Mouse (Mus musculus) limb, embryonic 11.5 days (tissue): ENCODE data around the gene Haus5. TPM values are rescaled to one million over a fixed set of nuclear protein-coding genes. Genes with fewer than 3 reads are reported as not detected.

Experiments used
- ATAC-seq: fragments of 200-750 bp; cut with Nextera tagmentation; 2 replicates; pipeline ENCODE4 v1.8.0; 2017; ENCODE audit warnings: low read depth; ENCODE audit not compliant: insufficient number of reproducible peaks, low FRiP score, low TSS enrichment
- DNase-seq: peaks from one replicate; pipeline ENCODE4 v3.0.0-alpha.2; 2015; ENCODE audit warnings: low spot score
- H3K27ac ChIP-seq: fragments of 300-500 bp; sonication (generic); replicated peaks from 2 replicates; pipeline ENCODE4 v1.5.1; 2014; ENCODE audit warnings: low read depth, mild to moderate bottlenecking, low read length
- H3K27me3 ChIP-seq: fragments of 300-500 bp; sonication (generic); 2 replicates; pipeline ENCODE4 v1.6.1; 2014; ENCODE audit warnings: mild to moderate bottlenecking, low read length, mixed read lengths; ENCODE audit not compliant: control insufficient read depth, insufficient read depth
- H3K36me3 ChIP-seq: fragments of 300-500 bp; sonication (generic); 2 replicates; pipeline ENCODE4 v1.6.1; 2014; ENCODE audit warnings: mild to moderate bottlenecking, low read length, moderate library complexity, mixed read lengths; ENCODE audit not compliant: control insufficient read depth, insufficient read depth
- H3K4me1 ChIP-seq: fragments of 300-500 bp; sonication (generic); 2 replicates; pipeline ENCODE4 v1.6.1; 2014; ENCODE audit warnings: low read length, mixed read lengths; ENCODE audit not compliant: control insufficient read depth, insufficient read depth
- H3K4me2 ChIP-seq: fragments of 300-500 bp; sonication (generic); 2 replicates; pipeline ENCODE4 v1.6.1; 2014; ENCODE audit warnings: low read depth, mild to moderate bottlenecking, moderate library complexity; ENCODE audit not compliant: severe bottlenecking
- H3K4me3 ChIP-seq: fragments of 300-500 bp; sonication (generic); 2 replicates; pipeline ENCODE4 v1.5.1; 2014; ENCODE audit warnings: low read depth, low read length
- H3K9ac ChIP-seq: fragments of 300-500 bp; sonication (generic); 2 replicates; pipeline ENCODE4 v1.6.1; 2014; ENCODE audit warnings: mild to moderate bottlenecking, low read length
- H3K9me3 ChIP-seq: fragments of 300-500 bp; sonication (generic); 2 replicates; pipeline ENCODE4 v1.6.1; 2016; ENCODE audit warnings: low read length; ENCODE audit not compliant: control insufficient read depth
- WGBS: fragments of 180-500 bp; shearing (Covaris S2); extraction: QIAGEN DNeasy Blood & Tissue Kit; methylation state at CpG from one replicate; pipeline ENCODE4 v1.1.7; 2014; 5-methylcytosine and 5-hydroxymethylcytosine counted together
- polyA plus RNA-seq: library from polyadenylated mRNA; unstranded; fragments of >200 nt; fragmentation: Nextera tagmentation; extraction: Ambion mirVana; gene quantifications from 2 replicates; pipeline ENCODE4 v1.2.1, GENCODE M21; 2014

Gene Haus5
- polyA plus RNA-seq, 1 experiment from 2014 or later, result 62.1 TPM

- Histone ChIP-seq H3K4me2 (no peak overlapping the region), H3K27ac (no peak overlapping the region), H3K4me1 (no peaks in the 10 kb centered on the region), H3K27me3 (no peaks in the 10 kb centered on the region; the same call in 1 of the 2 replicates), H3K36me3 (no peaks in the 10 kb centered on the region), H3K4me3 (no peak overlapping the region), H3K9ac (no peak overlapping the region), H3K9me3 (no peaks in the 10 kb centered on the region)
- no peak for DNase-seq
- ATAC-seq, result no peak
- WGBS, result 58% methylated on average over 5 of the region's 5 CpGs
Measured at GRCm38 (mm10) chr7:30681897-30682296, 17.1 kb upstream of the Haus5 start.

DNA sequence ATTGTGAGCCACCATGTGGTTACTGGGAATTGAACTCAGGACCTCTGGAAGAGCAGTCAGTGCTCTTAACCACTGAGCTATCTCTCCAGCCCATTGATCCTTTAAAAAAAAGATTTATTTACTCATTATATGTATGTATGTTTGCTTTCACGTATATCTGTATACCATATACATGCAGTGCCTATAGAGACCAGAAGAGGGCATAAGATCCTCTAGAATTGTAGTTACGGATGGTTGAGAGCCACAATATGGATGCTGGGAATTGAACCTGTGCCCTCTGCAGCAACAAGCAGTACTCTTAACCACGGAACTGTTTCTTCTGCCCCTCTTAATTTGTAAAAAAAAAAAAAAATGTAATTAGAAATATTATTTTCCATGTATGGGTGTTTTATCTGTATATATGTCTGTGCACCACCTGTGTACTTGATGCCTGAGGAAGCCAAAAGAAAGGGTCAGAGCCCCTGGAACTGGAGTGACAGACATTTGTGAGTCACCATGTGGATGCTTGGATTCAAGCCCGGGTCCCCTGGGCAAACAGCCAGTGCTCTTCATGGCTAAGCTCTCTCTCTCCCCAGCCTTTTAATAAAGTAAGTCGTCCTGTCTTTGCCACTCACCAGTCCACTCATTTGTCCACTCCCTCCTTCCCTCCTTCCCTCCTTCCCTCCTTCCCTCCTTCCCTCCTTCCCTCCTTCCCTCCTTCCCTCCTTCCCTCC, 13.6 kb upstream of the Haus5 start:
- no peaks in the 10 kb centered on the region for H3K27me3 ChIP-seq
- no peaks in the 10 kb centered on the region for H3K36me3 ChIP-seq
- ATAC-seq (no peak), DNase-seq (no peak)
- H3K9me3 ChIP-seq, result no peaks in the 10 kb centered on the region; the same call in 1 of the 2 replicates
- H3K4me3 ChIP-seq, result no peak overlapping the region
- H3K4me2 ChIP-seq, result no peak overlapping the region
- H3K9ac ChIP-seq, result no peak overlapping the region
- WGBS, result 65% methylated on average over 5 of the region's 5 CpGs
- no peak overlapping the region for H3K27ac ChIP-seq
- no peaks in the 10 kb centered on the region for H3K4me1 ChIP-seq

GRCm38 (mm10) chr7:30671480-30671879, 6.7 kb upstream of the Haus5 start, which contains the start of gene Pmis2:
Gene Pmis2, minus strand, starts transcription at chr7:30671605.
- no peak within 1 kb of the TSS for H3K4me2 ChIP-seq
- no peaks in the 10 kb centered on the region for H3K36me3 ChIP-seq
- H3K4me1 ChIP-seq, result no peaks in the 10 kb centered on the region
- no peak within 1 kb of the TSS for H3K27ac ChIP-seq
- ATAC-seq (no peak), DNase-seq (no peak)
- H3K27me3 ChIP-seq, result no peaks in the 10 kb centered on the region
- H3K9me3 ChIP-seq, result no peaks in the 10 kb centered on the region; the same call in 1 of the 2 replicates
- WGBS, result 69% methylated on average over 9 of the region's 9 CpGs
- no peak within 1 kb of the TSS for H3K4me3 ChIP-seq
- H3K9ac ChIP-seq, result no peak within 1 kb of the TSS

- H3K27ac ChIP-seq, result no peak overlapping the region
- no peaks in the 10 kb centered on the region for H3K36me3 ChIP-seq
- H3K9ac ChIP-seq, result no peak overlapping the region
- H3K27me3 ChIP-seq, result no peaks in the 10 kb centered on the region
- DNase-seq (no peak), ATAC-seq (no peak)
- H3K4me2 ChIP-seq, result no peak overlapping the region
- no peaks in the 10 kb centered on the region for H3K4me1 ChIP-seq
- no peak overlapping the region for H3K4me3 ChIP-seq
- H3K9me3 ChIP-seq, result no peaks in the 10 kb centered on the region
- 41% methylated on average over 3 of the region's 3 CpGs for WGBS
Measured at GRCm38 (mm10) chr7:30669229-30669628, 4.4 kb upstream of the Haus5 start.

DNA sequence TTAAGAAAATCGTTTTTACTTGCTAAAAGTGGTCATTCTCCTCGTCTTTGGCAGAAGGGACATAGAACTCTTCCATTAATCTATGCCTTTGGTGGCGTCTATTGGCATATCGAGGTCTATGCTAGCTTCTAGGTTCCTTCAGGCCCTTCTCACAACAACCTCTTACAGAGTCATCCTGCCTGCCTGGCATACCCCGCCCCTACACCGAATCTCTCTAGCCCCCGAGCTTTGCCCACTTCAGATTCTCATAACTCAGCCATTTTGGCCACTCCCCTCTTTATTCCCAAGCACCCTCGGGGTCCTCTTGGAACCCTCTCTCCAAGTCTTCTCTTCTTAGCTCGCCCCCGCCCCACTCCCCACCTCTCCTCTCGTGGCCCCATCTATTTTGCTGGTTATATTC, 527 bp upstream of the Haus5 start:
- H3K9ac ChIP-seq, result peak overlapping the region; percentile 76
- H3K4me1 ChIP-seq, result no peaks in the 10 kb centered on the region
- no peaks in the 10 kb centered on the region for H3K36me3 ChIP-seq
- H3K9me3 ChIP-seq, result no peaks in the 10 kb centered on the region
- peak overlapping the region; percentile 51 for H3K4me2 ChIP-seq
- H3K4me3 ChIP-seq, result peak overlapping the region; percentile 61
- ATAC-seq, result 0 out of 2 replicates have a peak, but pooled peaks have one; percentile 31
- no peak overlapping the region for H3K27ac ChIP-seq
- DNase-seq, result peak; percentile 26
- 11% methylated on average over 11 of the region's 11 CpGs for WGBS
- no peaks in the 10 kb centered on the region for H3K27me3 ChIP-seq

DNA sequence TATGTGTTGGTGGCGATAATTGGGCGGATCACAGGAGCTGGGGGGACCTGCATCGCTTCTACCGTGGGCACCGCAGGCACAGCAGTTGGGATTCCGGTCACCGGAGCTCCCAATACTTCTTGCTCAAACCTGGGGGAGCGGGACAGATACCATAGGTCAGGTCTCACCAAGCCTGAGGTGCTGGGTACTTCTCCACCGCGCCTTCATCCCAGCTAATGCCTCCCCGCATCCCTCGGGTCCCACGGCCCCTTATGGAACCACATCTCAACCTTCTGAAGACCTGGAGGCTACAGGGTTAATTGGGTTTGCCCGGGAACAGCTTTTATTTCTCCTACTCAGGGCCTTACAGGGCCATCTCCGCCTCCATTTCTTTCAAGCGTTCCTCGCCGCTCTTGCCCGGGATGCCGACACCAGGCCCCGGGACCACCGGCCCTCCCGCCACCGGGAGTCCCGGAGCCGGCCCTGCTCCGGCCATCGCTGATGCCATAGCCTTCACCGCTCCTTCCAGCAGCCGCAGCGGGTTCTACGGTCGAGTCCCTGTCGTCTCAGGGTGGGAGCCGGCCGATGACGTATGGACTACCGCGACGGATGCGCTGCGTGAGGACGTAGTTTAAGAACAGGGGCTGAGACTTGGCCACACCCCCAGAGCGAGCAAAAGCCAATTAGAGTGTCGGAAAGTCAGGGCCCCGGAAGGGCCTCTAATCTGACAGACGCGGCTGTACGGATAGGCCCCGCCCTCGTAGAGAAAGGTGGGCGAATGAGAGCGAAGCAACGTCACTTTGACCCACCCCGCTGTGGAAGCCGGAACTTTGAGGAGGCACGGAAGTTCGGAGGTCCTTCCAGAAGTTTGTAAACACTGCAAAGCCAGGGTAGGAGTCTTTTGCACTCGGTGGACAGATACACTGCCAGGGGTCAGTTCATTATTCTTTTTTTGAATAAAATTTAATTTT, 14.9 kb downstream of the Haus5 start, which contains the start of gene Rbm42:
TSS of gene Rbm42 (minus strand) at position 727 of the 950 bp plus-strand sequence.
- Histone ChIP-seq H3K27ac (no peak within 1 kb of the TSS), H3K4me1 (peaks cover 2% of the 10 kb centered on the region; the same call in 1 of the 2 replicates), H3K27me3 (no peaks in the 10 kb centered on the region), H3K36me3 (peaks cover 13% of the 10 kb centered on the region), H3K9ac (peak within 1 kb of the TSS; percentile 88), H3K4me2 (peak within 1 kb of the TSS; percentile 89), H3K9me3 (no peaks in the 10 kb centered on the region), H3K4me3 (peak within 1 kb of the TSS; percentile 94)
- peak; percentile 98 for ATAC-seq
- DNase-seq, result peak; percentile 97
- WGBS, result 1% methylated on average over 59 of the region's 59 CpGs

DNA sequence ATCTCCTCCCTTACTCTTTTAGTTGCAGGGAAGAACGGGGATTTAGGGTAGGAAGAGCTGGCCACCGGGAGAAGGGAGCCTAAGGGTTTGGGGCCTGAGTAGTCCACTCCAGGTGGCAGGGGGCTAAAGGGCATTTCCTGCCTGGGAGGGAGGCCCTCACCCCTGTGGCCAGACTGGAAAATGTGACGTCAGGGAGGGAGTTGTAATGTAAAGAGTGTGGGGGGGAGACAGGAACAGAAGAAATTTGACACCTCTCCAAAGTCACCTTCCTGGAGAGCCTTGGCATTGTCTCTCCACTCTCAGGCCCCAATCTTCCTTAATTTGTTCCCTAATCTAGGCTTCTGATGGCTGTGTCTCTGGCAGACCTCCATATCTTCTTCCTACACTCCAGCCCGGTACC, 25.7 kb downstream of the Haus5 start:
- H3K27me3 ChIP-seq, result peaks cover 18% of the 10 kb centered on the region
- 13% methylated on average over 4 of the region's 4 CpGs for WGBS
- peaks cover 3% of the 10 kb centered on the region; the same call in 1 of the 2 replicates for H3K4me1 ChIP-seq
- H3K27ac ChIP-seq, result no peak overlapping the region
- no peak for ATAC-seq
- H3K9me3 ChIP-seq, result no peaks in the 10 kb centered on the region
- H3K4me3 ChIP-seq, result no peak overlapping the region
- peaks cover 14% of the 10 kb centered on the region; the same call in 1 of the 2 replicates for H3K36me3 ChIP-seq
- no peak overlapping the region for H3K4me2 ChIP-seq
- H3K9ac ChIP-seq, result no peak overlapping the region
- DNase-seq, result peak; percentile 25

GRCm38 (mm10) chr7:30636395-30636794, 28.4 kb downstream of the Haus5 start:
- Histone ChIP-seq H3K27ac (no peak overlapping the region), H3K4me3 (no peak overlapping the region), H3K4me1 (peaks cover 3% of the 10 kb centered on the region; the same call in 1 of the 2 replicates), H3K9ac (0 out of 2 replicates have a peak overlapping the region, but pooled peaks have one; percentile 18), H3K27me3 (peaks cover 33% of the 10 kb centered on the region), H3K36me3 (peaks cover 4% of the 10 kb centered on the region; the same call in 1 of the 2 replicates), H3K9me3 (no peaks in the 10 kb centered on the region), H3K4me2 (no peak overlapping the region; the same call in 1 of the 2 replicates)
- DNase-seq (no peak), ATAC-seq (no peak)
- 20% methylated on average over 11 of the region's 11 CpGs for WGBS
